Mouse (Mus musculus): Measurements from ENCODE around the gene Atg10. TPM values are rescaled to one million over a fixed set of nuclear protein-coding genes. Genes with fewer than 3 reads are reported as not detected.

Atg10 gene
- polyA plus RNA-seq, 1 experiment from 2014 or later: 16.0 TPM

GRCm38 (mm10) chr13:91212958-91213357 lies 10.8 kb downstream of the Atg10 start:
- H3K4me3 ChIP-seq (replicated peaks): no peak overlapping the region
- 75% methylated on average over 8 of the region's 8 CpGs for WGBS
- H3K4me1 ChIP-seq: no peaks in the 10 kb centered on the region
- no peak overlapping the region for H3K4me2 ChIP-seq
- H3K9ac ChIP-seq: no peak overlapping the region
- H3K36me3 ChIP-seq (replicated peaks): no peaks in the 10 kb centered on the region; the same call in 1 of the 2 replicates
- no peak for ATAC-seq (ENCODE audit: low FRiP score)
- H3K27ac ChIP-seq: no peak overlapping the region
- H3K9me3 ChIP-seq: no peaks in the 10 kb centered on the region
- no peaks in the 10 kb centered on the region for H3K27me3 ChIP-seq

- 85% methylated on average over 5 of the region's 5 CpGs for WGBS
- Histone ChIP-seq H3K27ac (no peak overlapping the region), H3K4me1 (no peaks in the 10 kb centered on the region), H3K36me3 (replicated peaks) (no peaks in the 10 kb centered on the region), H3K4me2 (no peak overlapping the region), H3K9me3 (no peaks in the 10 kb centered on the region), H3K4me3 (replicated peaks) (no peak overlapping the region), H3K9ac (no peak overlapping the region), H3K27me3 (no peaks in the 10 kb centered on the region)
- no peak for ATAC-seq (ENCODE audit: low FRiP score)
Measured at GRCm38 (mm10) chr13:91206237-91206636, 17.5 kb downstream of the Atg10 start.

GRCm38 (mm10) chr13:91202564-91202963 lies 21.2 kb downstream of the Atg10 start:
- Histone ChIP-seq H3K4me3 (replicated peaks) (no peak overlapping the region), H3K36me3 (replicated peaks) (no peaks in the 10 kb centered on the region), H3K9ac (no peak overlapping the region), H3K27me3 (no peaks in the 10 kb centered on the region), H3K9me3 (no peaks in the 10 kb centered on the region), H3K27ac (no peak overlapping the region), H3K4me1 (no peaks in the 10 kb centered on the region), H3K4me2 (no peak overlapping the region)
- ATAC-seq (ENCODE audit: low FRiP score): no peak
- WGBS: 77% methylated on average over 7 of the region's 7 CpGs

- no peak overlapping the region for H3K4me3 ChIP-seq (replicated peaks)
- no peaks in the 10 kb centered on the region for H3K9me3 ChIP-seq
- no peak for ATAC-seq (ENCODE audit: low FRiP score)
- WGBS: 91% methylated on average over 13 of the region's 13 CpGs
- no peaks in the 10 kb centered on the region for H3K36me3 ChIP-seq (replicated peaks)
- H3K4me1 ChIP-seq: no peaks in the 10 kb centered on the region
- H3K9ac ChIP-seq: no peak overlapping the region
- H3K27me3 ChIP-seq: no peaks in the 10 kb centered on the region
- no peak overlapping the region for H3K4me2 ChIP-seq
- H3K27ac ChIP-seq: no peak overlapping the region
Measured at GRCm38 (mm10) chr13:91187378-91188234, 36.2 kb downstream of the Atg10 start.

- H3K9me3 ChIP-seq: no peaks in the 10 kb centered on the region
- no peak overlapping the region for H3K4me2 ChIP-seq
- ATAC-seq (ENCODE audit: low FRiP score): no peak
- no peak overlapping the region for H3K27ac ChIP-seq
- no peaks in the 10 kb centered on the region for H3K36me3 ChIP-seq (replicated peaks)
- H3K4me1 ChIP-seq: peaks cover 2% of the 10 kb centered on the region; the same call in 1 of the 2 replicates
- no peak overlapping the region for H3K4me3 ChIP-seq (replicated peaks)
- 83% methylated on average over 3 of the region's 3 CpGs for WGBS
- no peak overlapping the region for H3K9ac ChIP-seq
- no peaks in the 10 kb centered on the region for H3K27me3 ChIP-seq
Measured at GRCm38 (mm10) chr13:91185248-91185867, 38.4 kb downstream of the Atg10 start.

- Histone ChIP-seq H3K27ac (no peak overlapping the region), H3K27me3 (no peaks in the 10 kb centered on the region), H3K36me3 (replicated peaks) (no peaks in the 10 kb centered on the region), H3K9ac (no peak overlapping the region), H3K4me2 (no peak overlapping the region), H3K4me1 (peaks cover 12% of the 10 kb centered on the region), H3K9me3 (no peaks in the 10 kb centered on the region), H3K4me3 (replicated peaks) (no peak overlapping the region)
- 80% methylated on average over 3 of the region's 3 CpGs for WGBS
- no peak for ATAC-seq (ENCODE audit: low FRiP score)
Measured at GRCm38 (mm10) chr13:91184226-91184625, 39.5 kb downstream of the Atg10 start.

- WGBS: 91% methylated on average over 8 of the region's 8 CpGs
- Histone ChIP-seq H3K27me3 (no peaks in the 10 kb centered on the region), H3K27ac (peak overlapping the region; percentile 82; the same call in 1 of the 2 replicates)
Measured at GRCm38 (mm10) chr13:91180364-91180763, 43.4 kb downstream of the Atg10 start.

GRCm38 (mm10) chr13:91179174-91179899 lies 44.4 kb downstream of the Atg10 start:
- Histone ChIP-seq H3K36me3 (replicated peaks) (no peaks in the 10 kb centered on the region), H3K27ac (peak overlapping the region; percentile 82), H3K9ac (no peak overlapping the region), H3K4me2 (peak overlapping the region; percentile 15; the same call in 1 of the 2 replicates), H3K4me1 (peaks cover 24% of the 10 kb centered on the region), H3K4me3 (replicated peaks) (no peak overlapping the region), H3K9me3 (no peaks in the 10 kb centered on the region), H3K27me3 (no peaks in the 10 kb centered on the region)
- ATAC-seq (ENCODE audit: low FRiP score): peak; percentile 45
- WGBS: 29% methylated on average over 8 of the region's 8 CpGs

More at GRCm38 (mm10) chr13:91180364-91180763, 43.4 kb downstream of the Atg10 start:
- no peaks in the 10 kb centered on the region for H3K9me3 ChIP-seq
- no peak overlapping the region for H3K4me2 ChIP-seq
- no peak overlapping the region for H3K9ac ChIP-seq
- H3K4me1 ChIP-seq: peaks cover 24% of the 10 kb centered on the region
- no peak for ATAC-seq (ENCODE audit: low FRiP score)
- H3K36me3 ChIP-seq (replicated peaks): no peaks in the 10 kb centered on the region
- no peak overlapping the region for H3K4me3 ChIP-seq (replicated peaks)

- peak; percentile 92 for ATAC-seq (ENCODE audit: low FRiP score)
- no peaks in the 10 kb centered on the region for H3K36me3 ChIP-seq (replicated peaks)
- H3K27me3 ChIP-seq: no peaks in the 10 kb centered on the region
- peak overlapping the region; percentile 86 for H3K27ac ChIP-seq
- H3K4me1 ChIP-seq: peaks cover 24% of the 10 kb centered on the region
- H3K4me2 ChIP-seq: peak overlapping the region; percentile 15
- no peak overlapping the region for H3K4me3 ChIP-seq (replicated peaks)
- H3K9me3 ChIP-seq: no peaks in the 10 kb centered on the region
- no peak overlapping the region for H3K9ac ChIP-seq
- whole genome bisulfite sequencing: 25% methylated on average over 9 of the region's 9 CpGs
Measured at GRCm38 (mm10) chr13:91178428-91179160, 45.2 kb downstream of the Atg10 start.

GRCm38 (mm10) chr13:91175347-91175746 lies 48.4 kb downstream of the Atg10 start:
- Histone ChIP-seq H3K36me3 (replicated peaks) (no peaks in the 10 kb centered on the region), H3K4me3 (replicated peaks) (no peak overlapping the region), H3K9ac (no peak overlapping the region), H3K4me1 (peaks cover 22% of the 10 kb centered on the region), H3K9me3 (no peaks in the 10 kb centered on the region), H3K27ac (no peak overlapping the region), H3K27me3 (no peaks in the 10 kb centered on the region), H3K4me2 (no peak overlapping the region)
- ATAC-seq (ENCODE audit: low FRiP score): no peak
- WGBS: 66% methylated on average over 3 of the region's 3 CpGs

- 84% methylated on average over 15 of the region's 15 CpGs for WGBS
- H3K4me1 ChIP-seq: no peaks in the 10 kb centered on the region
- H3K4me2 ChIP-seq: no peak overlapping the region
- H3K9me3 ChIP-seq: no peaks in the 10 kb centered on the region
- H3K27me3 ChIP-seq: no peaks in the 10 kb centered on the region
- H3K27ac ChIP-seq: no peak overlapping the region
- no peaks in the 10 kb centered on the region for H3K36me3 ChIP-seq (replicated peaks)
- no peak overlapping the region for H3K9ac ChIP-seq
- peak; percentile 42; the same call in 1 of the 2 replicates for ATAC-seq (ENCODE audit: low FRiP score)
- H3K4me3 ChIP-seq (replicated peaks): no peak overlapping the region
Measured at GRCm38 (mm10) chr13:91171766-91172491, 51.8 kb downstream of the Atg10 start.

All from forebrain, embryonic 12.5 days (tissue).